Mouse (Mus musculus): ENCODE measurements around the gene March5.

The March5 gene

GRCm38 (mm10) chr19:37265333-37266103 is 58.2 kb downstream of the March5 start:
- peak; percentile 90 for DNase-seq

- DNase-seq, result no peak
These were observed 61.8 kb downstream of the March5 start for GRCm38 (mm10) chr19:37269106-37269505.

All from cerebellum, adult 9-11 months (tissue).